In the genomic region with DNA sequence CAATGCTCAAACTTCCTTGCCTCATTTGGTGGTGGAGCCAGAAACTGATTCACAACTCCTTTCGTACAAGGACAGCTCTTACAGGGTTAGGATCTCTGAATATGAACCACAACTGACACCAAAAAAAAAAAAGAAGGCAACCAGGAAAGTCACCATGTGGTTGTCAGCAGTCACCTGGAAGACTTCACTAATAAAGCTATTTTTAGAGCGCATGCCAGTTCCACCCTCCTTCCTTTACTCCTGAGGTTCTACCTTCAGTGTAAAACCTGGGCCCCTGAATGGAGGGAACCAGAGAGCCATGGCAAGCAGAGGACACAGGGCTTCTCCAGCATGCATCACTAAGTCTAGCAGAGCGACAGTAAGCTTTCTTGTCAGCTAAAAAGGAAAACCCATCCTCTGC, we compare ENCODE assay signal across 1 mouse cellular context.
TF ChIP-seq lines count a peak whose summit lies in the region.

No protein-coding gene starts in this region.

TF ChIP-seq in CH12.LX, 34 proteins besides CTCF, POLR2A, EP300 and RAD21 (continued from another document):
- no peak for TF ChIP-seq MAZ (IDR thresholded peaks at IDR 0.05; ENCODE audit: low read depth, low read length)
- TF ChIP-seq POLR2AphosphoS2 (IDR thresholded peaks at IDR 0.05; ENCODE audit: low read depth, low read length), result no peak
- no peak for TF ChIP-seq PAX5 (IDR thresholded peaks at IDR 0.05; ENCODE audit: low read length)
- no peak for TF ChIP-seq UBTF (IDR thresholded peaks at IDR 0.05; ENCODE audit: low read depth, low read length)
